Mouse (Mus musculus) CH12.LX (cell line): ENCODE measurements at regions not wholly inside any gene's neighbourhood (a gene's known extent, or its start where the extent isn't known, plus 50 kb on each side); places are given as distances from the start of the nearest gene placed in this dataset.

Source experiments
- DNase-seq: peaks from one replicate; pipeline ENCODE4 v3.0.0-alpha.2; 2013; ENCODE audit errors: extremely low read depth
- H3K27ac ChIP-seq: 2 replicates; pipeline ENCODE4 v1.5.1; 2012; ENCODE audit warnings: low read depth, mild to moderate bottlenecking, control low read depth, moderate library complexity; ENCODE audit not compliant: insufficient read depth
- H3K27me3 ChIP-seq: replicated peaks from 2 replicates; pipeline ENCODE3; 2012; ENCODE audit warnings: inconsistent platforms
- H3K36me3 ChIP-seq, 2 experiments: replicated peaks in 1 of 2; 2 replicates each; pipeline versions ENCODE3 to v1.6.1; 2012; ENCODE audit warnings: inconsistent platforms in 1 of 2, low read length in 1 of 2, mild to moderate bottlenecking in 1 of 2, mixed read lengths in 1 of 2, moderate library complexity in 1 of 2; ENCODE audit not compliant: control insufficient read depth in 1 of 2, insufficient read depth in 1 of 2
- H3K4me1 ChIP-seq, 2 experiments: 2 replicates each; pipeline ENCODE4 v1.6.1; 2012; ENCODE audit warnings: inconsistent platforms in 1 of 2, moderate library complexity in 1 of 2; ENCODE audit not compliant: insufficient read depth in 2 of 2, control insufficient read depth in 1 of 2
- H3K4me2 ChIP-seq: 2 replicates; pipeline ENCODE4 v1.6.1; 2012; ENCODE audit warnings: low read depth, mild to moderate bottlenecking, control low read depth; ENCODE audit not compliant: poor library complexity, insufficient read depth, severe bottlenecking
- H3K4me3 ChIP-seq, 3 experiments: fragments of 150-350 bp in 1 of 3; sonication (generic) in 1 of 3; replicated peaks in 1 of 3; 2 replicates each; pipeline versions ENCODE3 to v1.5.1; 2011 to 2012; ENCODE audit warnings: low read depth in 2 of 3, low read length in 2 of 3, mild to moderate bottlenecking in 2 of 3, moderate library complexity in 2 of 3, control low read depth in 1 of 3, improper control_type of control experiment in 1 of 3, inconsistent platforms in 1 of 3, mixed read lengths in 1 of 3; ENCODE audit not compliant: poor library complexity in 1 of 3
- H3K79me2 ChIP-seq: replicated peaks from 2 replicates; pipeline ENCODE4 v1.6.1; 2012; ENCODE audit warnings: mild to moderate bottlenecking, moderate library complexity; ENCODE audit not compliant: control insufficient read depth, poor library complexity, insufficient read depth, severe bottlenecking; ENCODE audit errors: extremely low read depth
- H3K9ac ChIP-seq: 2 replicates; pipeline ENCODE4 v1.6.1; 2012; ENCODE audit warnings: low read depth, mild to moderate bottlenecking, control low read depth, moderate library complexity; ENCODE audit not compliant: insufficient read depth
- H3K9me3 ChIP-seq: replicated peaks from 2 replicates; pipeline ENCODE3; 2012; ENCODE audit warnings: low read length, inconsistent platforms, mixed read lengths
- ETS1 ChIP-seq: conservative IDR thresholded peaks from 2 replicates; pipeline ENCODE4 v1.6.1; 2012; ENCODE audit warnings: low read depth, mild to moderate bottlenecking, inconsistent platforms, low read length, improper control_type of control experiment, moderate library complexity
- JUND ChIP-seq: conservative IDR thresholded peaks from 2 replicates; pipeline ENCODE4 v1.6.1; 2011; ENCODE audit warnings: low read depth, low read length, improper control_type of control experiment
- PAX5 ChIP-seq: IDR thresholded peaks from 2 replicates; pipeline ENCODE4 v1.6.1; 2012; ENCODE audit warnings: low read length, inconsistent platforms, mixed read lengths
- POLR2AphosphoS2 ChIP-seq: IDR thresholded peaks from 2 replicates; pipeline ENCODE4 v1.6.1; 2011; ENCODE audit warnings: low read depth, low read length, improper control_type of control experiment
- SIN3A ChIP-seq: IDR thresholded peaks from 2 replicates; pipeline ENCODE4 v1.6.1; 2012; ENCODE audit warnings: low read length, improper control_type of control experiment, inconsistent platforms
- dilution Hi-C: fragments of 300-500 bp; cut with MboI; formaldehyde crosslinking; loops from 2 replicates; pipeline ENCODE4 v1.14.3; 2020; ENCODE audit warnings: low sequenced_read_pairs; ENCODE audit not compliant: extremely low pct_unique_long_range_greater_than_20kb, extremely low pct_ligation_motif_present
- in situ Hi-C: fragments of 300-500 bp; cut with MboI; formaldehyde crosslinking; loops from 3 replicates; pipeline ENCODE4 v1.14.3; 2019; ENCODE audit warnings: low sequenced_read_pairs, low pct_ligation_motif_present, low pct_unique_long_range_greater_than_20kb, mixed read lengths

GRCm38 (mm10) chr8:92302694-92303093, 54.7 kb upstream of the Irx5 start:
- dilution Hi-C loops, result no loop called here

DNA sequence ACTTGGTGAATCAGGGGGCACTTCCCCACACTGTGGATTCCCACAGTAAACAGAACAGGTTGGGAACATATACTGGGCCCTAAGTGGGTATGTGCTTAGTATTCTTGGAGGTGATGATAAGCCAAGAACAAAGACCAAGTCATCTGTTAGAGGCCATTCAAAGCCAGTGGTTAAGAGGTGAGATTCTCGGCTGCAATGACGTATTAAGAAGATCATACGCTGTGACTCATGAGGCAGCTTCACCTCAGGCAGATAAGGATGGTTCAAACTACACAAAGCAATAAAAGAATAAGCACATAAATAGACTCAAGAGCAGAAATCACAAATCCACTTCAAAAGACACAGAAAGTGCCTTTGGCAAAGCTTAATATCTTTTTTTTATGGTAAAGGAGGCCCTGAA, 56.4 kb upstream of the Irx5 start:
- no peaks in the 10 kb centered on the region for H3K79me2 ChIP-seq
- TF ChIP-seq SIN3A, result no peak
- dilution Hi-C loops (no loop called here), in situ Hi-C loops (no loop called here)
- H3K27ac ChIP-seq, result no peak overlapping the region
- no peak for DNase-seq
- H3K9ac ChIP-seq, result no peak overlapping the region
- H3K9me3 ChIP-seq, result peaks cover 70% of the 10 kb centered on the region
- H3K4me1 ChIP-seq, result no peaks in the 10 kb centered on the region
- no peaks in the 10 kb centered on the region for H3K36me3 ChIP-seq
- no peaks in the 10 kb centered on the region for H3K27me3 ChIP-seq
- H3K4me2 ChIP-seq, result no peak overlapping the region
- H3K4me3 ChIP-seq, result no peak overlapping the region

More at GRCm38 (mm10) chr8:92302694-92303093, 54.7 kb upstream of the Irx5 start:
- TF ChIP-seq ETS1 (no peak), PAX5 (no peak)
- no peak overlapping the region for H3K27ac ChIP-seq
- H3K9ac ChIP-seq, result no peak overlapping the region
- in situ Hi-C loops, result no loop called here
- no peaks in the 10 kb centered on the region for H3K27me3 ChIP-seq
- H3K79me2 ChIP-seq, result no peaks in the 10 kb centered on the region
- H3K9me3 ChIP-seq, result peaks cover 63% of the 10 kb centered on the region
- DNase-seq, result no peak
- no peak overlapping the region for H3K4me3 ChIP-seq
- H3K4me2 ChIP-seq, result no peak overlapping the region
- no peaks in the 10 kb centered on the region for H3K4me1 ChIP-seq
- H3K36me3 ChIP-seq, result no peaks in the 10 kb centered on the region

GRCm38 (mm10) chr8:92286841-92287811, 70.3 kb upstream of the Irx5 start:
- dilution Hi-C loops, result no loop called here
- Histone ChIP-seq H3K36me3 (no peaks in the 10 kb centered on the region), H3K27ac (no peak overlapping the region), H3K4me3 (no peak overlapping the region), H3K9me3 (peaks cover 77% of the 10 kb centered on the region), H3K79me2 (no peaks in the 10 kb centered on the region), H3K9ac (no peak overlapping the region), H3K4me1 (no peaks in the 10 kb centered on the region), H3K27me3 (no peaks in the 10 kb centered on the region), H3K4me2 (no peak overlapping the region)
- DNase-seq, result no peak
- in situ Hi-C loops, result no loop called here
- TF ChIP-seq JUND, result no peak
- no peak for TF ChIP-seq SIN3A
- no peak for TF ChIP-seq POLR2AphosphoS2
